Mouse (Mus musculus): ENCODE measurements at regions not wholly inside any gene's neighbourhood (a gene's known extent, or its start where the extent isn't known, plus 50 kb on each side); places are given as distances from the start of the nearest gene placed in this dataset.

DNA sequence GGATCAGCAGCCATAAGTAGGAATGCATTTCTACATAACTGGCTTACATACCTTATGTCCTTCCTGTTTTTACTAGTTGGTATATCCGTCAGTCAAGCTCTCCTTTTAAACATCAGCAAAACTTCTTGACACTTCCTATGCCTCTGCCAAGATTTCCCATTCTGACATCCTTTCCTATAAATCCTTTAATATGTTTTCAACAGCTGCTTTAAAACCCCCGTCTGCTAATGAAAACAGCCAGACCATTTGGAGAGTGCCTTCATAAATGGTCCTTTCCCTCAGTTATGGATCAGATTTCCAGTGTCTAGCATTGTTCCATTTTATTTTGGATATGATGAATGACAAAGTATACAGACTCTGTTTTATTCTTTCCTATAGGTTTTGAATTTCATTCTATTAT is 270.7 kb upstream of the Rgmb start:
- no peak for TF ChIP-seq CTCF (IDR thresholded peaks at IDR 0.05; ENCODE audit: low read depth)
- DNase-seq (ENCODE audit: low spot score) (peak; percentile 1), ATAC-seq (replicated peaks; ENCODE audit: low FRiP score, low read depth) (no peak)
- H3K9ac ChIP-seq (ENCODE audit: low read depth, low read length): no peak overlapping the region
- no peaks in the 10 kb centered on the region for H3K27me3 ChIP-seq (ENCODE audit: insufficient read depth, low read length)
- WGBS: 39% methylated on average over 2 of the region's 2 CpGs
- no peak overlapping the region for H3K4me2 ChIP-seq (ENCODE audit: low read length)
- H3K9me3 ChIP-seq (replicated peaks; ENCODE audit: low read length): no peaks in the 10 kb centered on the region
- no peak overlapping the region for H3K27ac ChIP-seq
- H3K4me1 ChIP-seq (replicated peaks; ENCODE audit: insufficient read depth, low read length): no peaks in the 10 kb centered on the region
- no peaks in the 10 kb centered on the region for H3K36me3 ChIP-seq (ENCODE audit: insufficient read depth, low read length)
- H3K4me3 ChIP-seq (replicated peaks; ENCODE audit: low read depth, low read length): no peak overlapping the region

DNA sequence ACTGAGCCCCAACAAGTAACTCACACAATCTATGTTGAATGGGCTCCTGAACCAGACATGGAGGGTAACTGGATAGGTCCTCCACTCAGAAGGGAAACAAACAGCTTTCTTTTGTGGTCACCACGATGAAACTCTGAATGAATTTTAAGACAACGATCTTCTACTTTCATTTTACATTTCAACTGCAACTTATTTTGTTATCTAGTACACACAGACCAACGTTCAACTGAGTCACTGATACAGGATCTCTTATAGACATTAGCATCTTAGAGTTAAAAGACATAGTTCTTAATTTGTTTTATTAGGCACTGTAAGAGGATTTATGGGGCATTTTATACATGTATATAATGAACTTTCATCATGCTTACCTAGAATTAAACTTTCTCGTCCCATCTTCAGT is 262.1 kb upstream of the Rgmb start:
- Histone ChIP-seq H3K9me3 (replicated peaks; ENCODE audit: low read length) (no peaks in the 10 kb centered on the region), H3K36me3 (ENCODE audit: insufficient read depth, low read length) (no peaks in the 10 kb centered on the region), H3K4me2 (ENCODE audit: low read length) (no peak overlapping the region), H3K27ac (no peak overlapping the region), H3K4me3 (replicated peaks; ENCODE audit: low read depth, low read length) (no peak overlapping the region), H3K27me3 (ENCODE audit: insufficient read depth, low read length) (no peaks in the 10 kb centered on the region), H3K4me1 (replicated peaks; ENCODE audit: insufficient read depth, low read length) (no peaks in the 10 kb centered on the region), H3K9ac (ENCODE audit: low read depth, low read length) (no peak overlapping the region)
- ATAC-seq (replicated peaks; ENCODE audit: low FRiP score, low read depth) (no peak), DNase-seq (ENCODE audit: low spot score) (no peak)
- TF ChIP-seq CTCF (IDR thresholded peaks at IDR 0.05; ENCODE audit: low read depth): no peak
- WGBS: 77% methylated on average over 4 of the region's 4 CpGs

DNA sequence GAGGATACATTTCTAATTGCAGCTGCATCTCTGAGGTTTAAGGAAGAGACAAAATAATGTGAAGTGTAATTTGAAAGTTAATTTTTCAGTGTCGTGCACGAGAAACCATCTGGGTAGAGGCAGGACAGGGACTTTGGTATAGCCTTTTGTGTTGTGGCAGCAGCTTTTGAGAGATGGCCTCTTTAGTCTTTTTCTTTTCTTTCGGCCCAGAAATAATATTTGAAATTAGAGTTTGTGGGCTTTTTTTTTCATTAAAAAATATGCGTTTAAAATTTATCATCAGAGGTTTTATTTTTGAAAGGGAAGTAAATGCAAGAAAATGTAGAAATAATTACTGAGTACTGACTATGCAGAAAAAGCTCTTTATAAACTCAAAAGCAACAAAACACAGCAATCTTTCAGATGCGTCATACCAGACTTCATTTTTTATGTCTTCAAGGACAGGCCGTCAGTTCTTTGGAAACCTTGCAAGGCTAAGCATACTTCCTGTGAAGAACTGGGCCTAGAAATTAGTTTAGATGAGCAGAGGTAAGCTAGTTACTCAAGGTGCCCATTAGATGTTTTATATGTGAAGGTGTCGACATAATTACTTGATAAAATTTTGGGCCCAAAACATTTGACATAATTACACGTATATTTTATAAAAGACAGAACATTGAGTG is 258.9 kb upstream of the Rgmb start:
- no peak for TF ChIP-seq CTCF (IDR thresholded peaks at IDR 0.05; ENCODE audit: low read depth)
- no peak overlapping the region for H3K4me3 ChIP-seq (replicated peaks; ENCODE audit: low read depth, low read length)
- no peaks in the 10 kb centered on the region for H3K36me3 ChIP-seq (ENCODE audit: insufficient read depth, low read length)
- no peak overlapping the region for H3K4me2 ChIP-seq (ENCODE audit: low read length)
- H3K27me3 ChIP-seq (ENCODE audit: insufficient read depth, low read length): no peaks in the 10 kb centered on the region
- H3K27ac ChIP-seq: no peak overlapping the region
- no peak for ATAC-seq (replicated peaks; ENCODE audit: low FRiP score, low read depth)
- no peaks in the 10 kb centered on the region for H3K9me3 ChIP-seq (replicated peaks; ENCODE audit: low read length)
- whole genome bisulfite sequencing: 86% methylated on average over 8 of the region's 8 CpGs
- no peak for DNase-seq (ENCODE audit: low spot score)
- H3K9ac ChIP-seq (ENCODE audit: low read depth, low read length): no peak overlapping the region
- no peaks in the 10 kb centered on the region for H3K4me1 ChIP-seq (replicated peaks; ENCODE audit: insufficient read depth, low read length)

DNA sequence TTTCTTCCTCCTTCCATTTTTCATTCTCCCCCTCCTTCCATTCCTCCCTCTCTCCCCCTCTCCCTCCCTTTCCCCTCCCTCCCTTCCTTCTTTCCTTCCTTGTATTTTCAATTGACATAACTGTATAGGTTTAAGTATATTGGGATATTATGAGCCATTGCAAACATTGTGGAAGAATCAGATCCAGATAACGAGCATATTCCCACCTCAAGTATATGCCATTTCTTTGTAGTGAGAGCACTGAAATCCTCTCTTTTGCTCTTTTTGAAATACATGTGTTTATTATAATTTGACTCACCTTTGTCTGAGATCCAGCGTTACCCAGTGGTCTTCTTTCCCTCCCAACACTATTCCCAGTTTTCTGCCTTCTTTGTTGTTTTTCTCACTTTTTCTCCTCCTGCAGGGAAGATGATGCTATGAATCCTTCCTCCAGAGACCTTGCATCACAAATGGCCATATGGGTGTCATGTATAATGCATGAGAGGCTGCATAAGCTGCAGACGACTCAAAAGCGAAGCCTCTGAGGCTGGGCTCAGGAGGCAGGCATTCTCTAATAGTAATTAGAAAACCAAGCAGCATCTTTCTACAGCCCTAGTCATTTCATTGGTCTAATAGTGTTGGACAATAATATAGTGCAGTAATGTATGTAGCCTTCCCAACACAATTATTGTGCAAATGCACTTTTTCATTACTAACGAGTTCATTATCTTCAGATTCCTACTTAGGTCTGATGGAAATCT is 258.2 kb upstream of the Rgmb start:
- no peaks in the 10 kb centered on the region for H3K9me3 ChIP-seq (replicated peaks; ENCODE audit: low read length)
- DNase-seq (ENCODE audit: low spot score) (no peak), ATAC-seq (replicated peaks; ENCODE audit: low FRiP score, low read depth) (no peak)
- no peak for TF ChIP-seq CTCF (IDR thresholded peaks at IDR 0.05; ENCODE audit: low read depth)
- no peaks in the 10 kb centered on the region for H3K27me3 ChIP-seq (ENCODE audit: insufficient read depth, low read length)
- no peak overlapping the region for H3K9ac ChIP-seq (ENCODE audit: low read depth, low read length)
- no peak overlapping the region for H3K4me2 ChIP-seq (ENCODE audit: low read length)
- 77% methylated on average over 5 of the region's 5 CpGs for WGBS
- no peaks in the 10 kb centered on the region for H3K36me3 ChIP-seq (ENCODE audit: insufficient read depth, low read length)
- H3K4me3 ChIP-seq (replicated peaks; ENCODE audit: low read depth, low read length): no peak overlapping the region
- H3K4me1 ChIP-seq (replicated peaks; ENCODE audit: insufficient read depth, low read length): no peaks in the 10 kb centered on the region
- no peak overlapping the region for H3K27ac ChIP-seq

DNA sequence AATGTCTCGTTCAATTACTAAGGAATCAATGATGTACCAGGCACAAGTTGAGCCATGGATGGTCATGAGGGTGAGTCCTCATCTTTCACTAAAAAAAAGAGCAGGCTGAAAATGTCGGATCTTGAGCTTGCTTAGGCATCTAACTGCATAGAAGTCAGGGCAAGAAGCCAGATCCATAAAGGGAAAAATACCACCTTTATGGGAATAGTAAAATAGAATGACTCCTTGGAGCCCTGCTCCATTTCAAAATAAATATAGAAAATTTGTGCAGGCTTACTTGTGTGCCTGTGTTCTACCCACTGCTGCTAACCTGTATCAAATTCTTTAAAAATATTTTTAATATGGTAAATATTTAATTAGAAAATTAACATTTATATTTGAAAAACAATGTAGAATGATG is 256.2 kb upstream of the Rgmb start:
- Histone ChIP-seq H3K4me3 (replicated peaks; ENCODE audit: low read depth, low read length) (no peak overlapping the region), H3K27me3 (ENCODE audit: insufficient read depth, low read length) (no peaks in the 10 kb centered on the region), H3K9ac (ENCODE audit: low read depth, low read length) (no peak overlapping the region), H3K36me3 (ENCODE audit: insufficient read depth, low read length) (no peaks in the 10 kb centered on the region), H3K9me3 (replicated peaks; ENCODE audit: low read length) (no peaks in the 10 kb centered on the region), H3K4me2 (ENCODE audit: low read length) (no peak overlapping the region), H3K27ac (no peak overlapping the region), H3K4me1 (replicated peaks; ENCODE audit: insufficient read depth, low read length) (no peaks in the 10 kb centered on the region)
- 67% methylated on average over 2 of the region's 2 CpGs for WGBS
- DNase-seq (ENCODE audit: low spot score): no peak
- no peak for TF ChIP-seq CTCF (IDR thresholded peaks at IDR 0.05; ENCODE audit: low read depth)
- ATAC-seq (replicated peaks; ENCODE audit: low FRiP score, low read depth): no peak

DNA sequence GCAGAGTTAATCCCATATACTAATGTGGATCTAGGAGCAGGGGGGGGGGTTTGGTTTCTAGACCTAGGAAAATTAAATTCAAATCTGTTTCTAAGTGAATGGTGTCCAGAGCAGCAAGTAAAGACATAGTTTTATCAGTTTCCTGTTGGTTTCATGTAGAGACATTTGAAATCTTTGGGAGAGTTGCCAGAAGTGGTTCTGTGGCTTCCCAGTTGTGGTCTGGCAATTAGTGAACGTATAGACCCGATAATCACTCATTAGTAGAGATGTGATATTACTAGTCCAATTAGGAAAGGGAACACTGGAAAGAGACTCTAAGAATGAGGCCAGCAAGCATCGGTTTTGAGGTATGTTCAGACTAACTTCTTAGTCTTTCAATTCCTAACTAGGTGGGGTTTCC is 252.0 kb upstream of the Rgmb start:
- no peak for DNase-seq (ENCODE audit: low spot score)
- Histone ChIP-seq H3K9me3 (replicated peaks; ENCODE audit: low read length) (no peaks in the 10 kb centered on the region), H3K4me2 (ENCODE audit: low read length) (no peak overlapping the region), H3K9ac (ENCODE audit: low read depth, low read length) (no peak overlapping the region), H3K27ac (no peak overlapping the region), H3K27me3 (ENCODE audit: insufficient read depth, low read length) (no peaks in the 10 kb centered on the region), H3K4me1 (replicated peaks; ENCODE audit: insufficient read depth, low read length) (no peaks in the 10 kb centered on the region), H3K36me3 (ENCODE audit: insufficient read depth, low read length) (no peaks in the 10 kb centered on the region), H3K4me3 (replicated peaks; ENCODE audit: low read depth, low read length) (no peak overlapping the region)
- WGBS: 88% methylated on average over 3 of the region's 3 CpGs
- ATAC-seq (replicated peaks; ENCODE audit: low FRiP score, low read depth): no peak
- TF ChIP-seq CTCF (IDR thresholded peaks at IDR 0.05; ENCODE audit: low read depth): no peak

All from kidney, postnatal 0 days (tissue).